Mouse (Mus musculus) brain, adult 2 months (tissue): ENCODE results near the gene Reps2.
A peak's percentile ranks its signal among the peaks of the same experiment; 100 is the strongest.

Experiments used
- DNase-seq: peaks from one replicate; pipeline ENCODE4 v3.0.0; 2011; ENCODE audit warnings: low read depth, low spot score

The Reps2 gene

DNA sequence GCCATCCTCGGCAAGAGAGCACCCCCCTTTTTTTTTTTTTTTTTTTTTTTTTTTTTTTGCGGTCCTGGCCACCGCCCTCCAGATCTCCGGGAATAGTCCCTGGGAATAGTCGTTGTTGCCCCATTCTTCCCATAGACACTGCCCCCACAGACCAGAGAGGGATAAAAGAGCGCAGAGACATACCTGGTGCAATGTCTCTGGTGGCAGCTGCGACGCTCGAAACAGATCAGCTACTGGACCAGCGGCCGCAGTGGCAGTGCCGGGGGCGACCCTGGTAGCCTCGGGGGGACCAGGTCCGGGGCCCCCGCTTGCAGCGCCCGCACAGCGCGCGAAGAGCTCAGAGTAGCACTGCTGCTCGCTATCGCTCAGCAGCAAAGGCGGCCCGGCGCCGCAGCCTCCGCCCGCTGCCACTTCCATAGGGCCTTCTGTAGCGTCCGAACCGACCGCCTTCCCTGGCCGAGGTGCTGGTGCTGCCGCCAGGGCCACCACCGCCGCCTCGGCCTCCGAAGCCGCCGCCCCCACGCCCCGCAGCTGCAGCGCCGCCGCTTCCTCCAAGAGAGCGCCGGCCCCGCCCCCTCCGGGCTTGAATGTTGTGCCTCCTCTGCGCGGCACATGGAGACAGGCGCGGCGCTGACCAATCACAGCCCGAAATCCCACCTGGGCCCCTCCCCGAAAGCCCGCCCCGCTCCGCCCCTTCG is at the start of gene Reps2:
Gene Reps2, minus strand, starts transcription at position 559 of the 698 bp plus-strand sequence.
- peak; percentile 88 for DNase-seq

DNA sequence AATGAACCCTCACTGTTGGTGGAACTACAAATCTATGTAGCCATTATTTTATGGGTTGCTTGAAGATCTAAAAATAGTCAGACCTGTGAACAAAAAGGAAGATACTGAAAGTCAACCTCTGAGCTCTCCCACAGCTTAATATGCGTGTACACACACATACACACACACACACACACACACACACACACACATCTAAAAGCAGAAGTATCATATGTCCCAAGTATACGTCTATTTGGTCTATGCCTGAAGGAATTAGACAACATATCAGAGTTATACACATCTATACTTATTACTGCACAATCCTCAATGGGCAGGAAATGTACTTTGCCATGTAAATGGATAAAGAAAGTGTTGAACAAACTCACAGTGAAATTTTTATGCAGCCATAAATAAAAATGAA is 47.8 kb upstream of the Reps2 start:
- no peak for DNase-seq

DNA sequence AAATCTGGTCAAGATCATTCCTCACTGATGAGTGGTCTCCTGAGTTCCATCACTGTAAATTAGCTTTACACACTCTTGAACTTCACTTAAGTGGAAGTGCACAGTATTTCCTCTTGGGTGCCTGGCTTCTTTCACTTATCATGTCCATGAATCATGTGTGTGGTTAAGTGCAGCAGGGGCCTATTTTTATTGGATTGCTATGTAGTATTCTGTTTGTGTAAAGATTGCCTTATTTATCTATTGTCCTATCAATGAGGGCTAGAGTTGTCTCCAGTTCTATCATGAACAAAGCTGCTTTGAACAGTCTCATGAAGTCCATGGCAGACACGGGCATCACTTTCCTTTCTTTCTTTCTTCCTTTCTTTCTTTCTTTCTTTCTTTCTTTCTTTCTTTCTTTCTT is 41.9 kb upstream of the Reps2 start:
- DNase-seq: no peak

DNA sequence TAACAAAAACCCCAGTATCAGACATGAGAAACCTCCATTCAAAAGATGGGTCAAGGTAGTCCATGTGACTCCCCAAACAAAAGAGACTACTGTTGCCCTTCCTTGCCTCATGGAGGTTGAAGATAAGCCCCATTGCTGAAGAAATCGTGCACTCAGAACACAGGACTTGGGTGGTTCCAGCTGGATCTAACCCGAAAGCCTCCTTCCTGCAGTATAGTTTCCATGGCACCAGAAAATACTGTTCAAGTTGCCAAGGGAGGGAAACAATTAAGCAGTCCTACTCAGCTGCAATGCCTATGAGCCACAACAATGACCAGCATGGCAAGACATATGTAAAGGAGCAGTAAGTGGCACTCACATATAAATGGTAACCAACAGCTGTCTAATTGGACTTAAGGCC is 36.1 kb upstream of the Reps2 start:
- peak; percentile 8 for DNase-seq

DNA sequence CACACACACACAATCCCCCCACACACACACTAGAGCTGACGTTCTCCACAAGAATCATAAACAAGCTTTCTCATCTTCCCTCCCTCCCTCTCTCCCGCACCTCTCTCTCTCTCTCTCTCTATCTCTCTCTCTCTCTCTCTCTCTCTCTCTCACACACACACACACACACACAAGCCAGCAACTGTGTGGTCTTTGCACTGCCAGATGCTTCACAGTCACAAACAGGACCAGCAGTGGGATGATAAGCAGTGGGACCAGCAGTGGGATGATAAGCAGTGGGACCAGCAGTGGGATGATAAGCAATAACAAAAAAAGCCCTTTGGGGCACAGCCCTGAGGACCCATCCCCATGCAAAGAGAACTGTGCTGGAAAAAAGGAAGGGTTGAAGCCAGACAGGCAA is 35.4 kb upstream of the Reps2 start:
- DNase-seq: no peak

DNA sequence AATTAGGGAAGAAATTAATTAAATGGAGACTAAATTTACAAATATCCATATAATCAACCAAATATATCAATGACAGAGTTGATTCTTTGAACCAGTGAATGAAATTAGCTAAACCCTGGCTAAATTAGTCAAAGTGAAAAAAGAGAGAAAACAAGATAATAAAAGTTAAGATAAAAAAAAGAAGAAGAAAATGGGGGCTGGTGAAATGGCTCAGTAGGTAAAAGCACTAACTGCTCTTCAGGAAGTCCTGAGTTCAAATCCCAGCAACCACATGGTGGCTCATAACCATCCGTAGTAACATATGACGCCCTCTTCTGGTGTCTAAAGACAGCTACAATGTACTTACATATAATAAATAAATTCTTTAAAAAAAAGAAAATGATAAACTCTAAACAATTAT is 22.7 kb upstream of the Reps2 start:
- DNase-seq: no peak

DNA sequence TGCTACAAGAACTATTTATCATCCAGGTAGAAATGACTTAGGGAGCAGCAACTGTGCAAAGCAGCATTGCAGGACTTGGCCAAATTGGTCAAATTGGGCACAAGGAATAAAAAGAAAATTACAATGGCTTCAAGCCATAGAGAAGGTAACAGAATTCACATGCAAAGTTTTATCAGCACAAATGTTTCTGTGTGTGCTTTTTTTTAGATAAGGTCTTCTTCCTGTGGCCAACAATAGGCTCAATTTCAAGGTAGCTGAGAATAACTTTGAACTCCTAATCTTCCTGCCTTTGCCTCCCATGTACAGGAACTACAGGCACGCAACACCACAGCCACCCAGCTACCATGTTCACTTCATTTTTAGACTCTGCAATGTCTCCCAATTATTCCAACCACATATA is 16.7 kb upstream of the Reps2 start:
- no peak for DNase-seq

DNA sequence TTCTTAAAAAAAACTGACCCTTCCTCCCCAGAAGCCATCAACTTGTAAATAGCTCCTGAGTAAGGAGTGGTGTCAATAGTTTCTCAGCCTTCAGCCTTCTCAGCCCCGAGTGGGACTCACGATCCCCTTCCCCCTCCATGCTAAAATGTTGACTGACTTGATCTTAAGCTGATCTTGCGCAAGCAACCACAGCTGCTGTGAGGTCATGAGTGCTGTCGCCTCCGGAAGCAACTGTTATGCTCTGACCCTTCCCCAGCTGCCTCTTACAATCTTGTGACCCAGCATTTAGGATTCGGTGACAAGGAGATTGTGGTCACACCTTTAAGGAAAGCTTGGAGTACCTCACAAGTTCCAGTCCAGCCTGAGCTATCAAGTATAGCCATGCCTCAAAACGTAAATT is 10.1 kb upstream of the Reps2 start:
- DNase-seq: no peak

DNA sequence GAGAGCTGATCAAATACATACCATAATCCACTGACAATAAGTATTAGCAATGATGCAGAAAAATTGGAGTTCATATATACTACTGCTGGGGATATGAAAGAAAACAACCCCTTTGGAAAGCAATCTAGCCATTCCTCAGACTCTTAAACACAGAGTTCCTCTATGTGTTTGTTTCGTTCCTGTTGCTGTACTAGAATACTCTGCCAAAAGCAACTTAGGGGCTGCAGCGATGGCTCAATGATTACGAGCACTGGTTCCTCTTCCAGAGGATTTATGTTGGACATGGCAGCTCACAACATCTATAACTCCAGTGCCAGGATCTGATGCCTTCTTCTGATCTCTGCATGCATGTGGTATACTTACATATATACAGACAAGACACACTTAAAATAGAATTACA is 9.0 kb upstream of the Reps2 start:
- no peak for DNase-seq

DNA sequence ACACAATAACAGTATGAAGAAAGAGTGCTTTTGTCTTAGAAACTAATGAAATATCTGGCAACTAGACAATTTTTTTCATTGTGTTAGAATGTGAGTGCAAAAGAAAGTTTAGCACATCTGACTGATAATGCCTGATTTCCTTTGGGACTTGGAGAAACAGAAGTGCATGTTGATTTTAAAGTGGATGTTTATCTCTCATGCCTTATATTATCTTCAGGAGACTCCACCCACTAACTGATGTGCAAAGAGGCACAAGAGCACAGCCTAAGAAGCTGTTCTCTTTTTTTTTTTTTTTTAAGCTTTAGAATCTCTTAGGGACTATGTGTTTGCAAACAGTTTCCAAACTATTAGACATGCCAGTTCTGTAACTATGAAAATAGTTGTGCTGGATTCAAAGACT is 7.7 kb upstream of the Reps2 start:
- DNase-seq: no peak

DNA sequence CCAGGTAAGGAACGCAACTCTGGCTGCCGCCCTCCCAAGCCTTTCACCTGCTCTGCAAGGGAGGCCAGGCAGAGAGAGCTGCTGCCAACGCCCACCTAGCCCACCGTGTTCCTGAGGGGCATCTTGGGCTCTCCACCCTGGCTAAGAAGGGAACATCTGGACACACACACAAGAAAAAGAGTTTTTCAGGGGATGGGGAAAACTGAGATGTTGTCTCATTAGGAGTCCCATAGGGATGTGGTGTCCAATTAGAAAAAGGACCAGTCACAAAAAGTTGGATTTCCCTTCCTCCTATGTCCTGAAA is 292 bp upstream of the Reps2 start:
- DNase-seq: no peak

DNA sequence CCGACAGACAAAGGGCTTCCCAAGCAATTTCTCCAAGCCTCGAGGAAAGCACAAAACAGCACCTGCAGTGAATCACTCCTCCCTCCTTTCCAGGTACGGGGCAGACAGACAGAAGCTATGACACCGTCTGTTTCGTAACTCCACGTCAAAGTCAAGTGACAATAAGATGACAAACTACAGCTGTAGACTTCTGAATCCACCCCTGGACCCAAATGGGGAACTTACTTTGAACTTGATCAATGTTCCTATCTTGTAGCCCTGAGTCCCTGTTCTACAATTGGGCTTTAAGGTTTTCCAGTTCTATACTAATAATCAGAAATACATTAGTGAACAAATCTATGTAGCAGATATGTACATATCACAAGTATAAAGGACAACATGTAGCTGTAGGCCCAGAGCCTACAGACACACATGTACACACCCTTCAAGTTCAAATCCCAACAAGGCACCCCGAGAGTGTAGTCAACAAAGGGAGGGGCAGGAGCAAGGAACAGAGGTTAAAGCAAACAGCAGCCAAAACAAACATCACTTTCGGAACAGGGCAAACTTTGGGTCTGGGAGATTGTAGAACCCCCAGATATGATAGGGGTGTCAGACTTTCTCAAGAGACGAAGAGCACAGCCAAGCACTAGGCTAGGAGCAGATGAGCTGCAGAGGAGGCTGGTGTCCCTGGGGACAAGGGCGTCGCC is 903 bp downstream of the Reps2 start:
- DNase-seq: no peak

DNA sequence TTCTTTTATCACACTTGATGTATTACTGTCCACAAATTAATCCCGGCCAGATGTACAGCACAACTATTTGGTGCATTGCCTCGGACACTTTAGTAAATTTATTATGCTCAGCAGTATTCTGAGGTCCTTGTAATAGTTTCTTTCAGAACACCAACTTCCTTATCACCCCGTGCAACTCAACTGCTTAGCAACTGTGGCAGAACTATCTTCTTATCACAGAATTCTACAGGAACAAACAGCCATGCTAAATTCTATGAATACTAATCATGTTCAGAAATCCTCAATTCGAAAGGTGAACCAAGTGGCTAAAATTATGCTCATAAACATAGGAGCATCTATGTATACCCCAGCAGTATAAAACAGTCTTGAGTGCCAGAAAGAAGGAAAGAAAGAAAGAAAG is 1.7 kb downstream of the Reps2 start:
- DNase-seq: no peak

DNA sequence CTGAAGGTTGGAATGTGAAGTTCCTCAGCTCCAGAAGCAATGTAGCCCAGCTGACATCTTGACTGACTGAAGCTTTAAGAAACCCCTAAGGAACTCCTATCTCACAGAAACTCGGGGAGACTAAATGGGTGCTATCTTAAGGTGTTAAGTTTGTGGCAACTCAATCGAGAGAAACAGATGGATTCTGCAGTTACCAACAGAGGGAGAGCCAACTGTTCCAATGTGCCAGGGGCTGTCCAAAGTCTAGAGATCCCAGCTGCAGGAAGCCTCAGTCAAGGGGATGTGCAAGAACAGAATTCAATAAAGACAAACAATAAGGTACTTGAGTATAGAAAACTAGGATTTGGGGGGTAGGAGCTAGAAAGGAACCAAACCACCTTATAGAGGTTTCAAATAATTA is 8.3 kb downstream of the Reps2 start:
- peak; percentile 62 for DNase-seq

DNA sequence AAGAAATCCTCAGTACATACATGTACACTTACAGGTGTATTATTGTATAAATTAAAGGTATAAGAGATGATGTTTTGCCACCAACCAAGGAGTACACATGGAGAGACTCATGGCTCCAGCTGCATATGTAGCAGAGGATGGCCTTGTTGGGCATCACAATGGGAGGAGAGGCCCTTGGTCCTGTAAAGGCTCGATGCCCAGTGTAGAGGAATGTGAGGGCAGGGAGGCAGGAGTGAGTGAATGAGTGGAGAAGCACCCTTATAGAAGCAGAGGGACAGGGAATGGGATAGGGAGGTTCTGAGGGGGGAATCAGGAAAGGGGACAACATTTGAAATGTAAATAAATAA is 21.4 kb downstream of the Reps2 start:
- no peak for DNase-seq

DNA sequence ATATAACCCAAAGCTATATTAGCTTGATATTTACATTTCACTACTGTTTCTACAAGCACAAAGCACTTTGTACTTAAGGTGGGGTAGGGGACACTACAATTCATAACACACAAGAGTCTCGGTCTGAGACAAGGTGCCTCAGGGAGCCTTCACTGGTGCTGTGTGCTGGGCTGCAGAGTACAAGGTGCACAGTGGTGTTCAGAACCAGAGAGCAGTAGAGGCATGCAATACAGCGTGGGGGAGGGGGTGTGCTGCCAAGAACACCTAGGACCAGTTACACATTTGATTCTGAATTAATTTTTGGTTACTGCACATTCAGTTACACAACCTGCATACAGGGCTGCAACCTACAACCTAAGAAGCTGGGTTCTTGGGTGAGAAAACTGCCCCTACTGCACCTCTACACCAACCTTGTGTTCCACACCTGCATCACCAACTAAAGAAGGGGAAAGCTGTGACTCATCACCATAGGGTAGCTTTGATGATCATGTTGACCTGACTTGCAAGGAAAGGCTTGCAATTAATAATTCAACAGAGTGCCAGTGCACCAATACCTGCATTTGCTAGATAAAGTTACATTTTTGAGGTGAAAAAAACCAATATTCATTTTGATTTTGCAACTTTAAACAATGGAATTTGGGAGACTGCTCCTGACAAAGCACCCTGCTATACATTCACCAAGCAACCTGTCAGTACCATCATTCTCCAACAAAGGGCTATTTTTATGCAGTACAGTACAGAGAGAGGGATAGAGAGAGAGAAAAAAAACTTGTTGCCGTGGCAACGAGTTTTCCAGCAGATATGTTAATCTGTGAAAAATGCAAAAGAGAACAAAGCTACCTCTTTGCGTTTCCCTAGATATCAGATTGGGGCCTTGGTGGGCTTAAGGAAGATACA is 22.0 kb downstream of the Reps2 start:
- DNase-seq: peak; percentile 67

DNA sequence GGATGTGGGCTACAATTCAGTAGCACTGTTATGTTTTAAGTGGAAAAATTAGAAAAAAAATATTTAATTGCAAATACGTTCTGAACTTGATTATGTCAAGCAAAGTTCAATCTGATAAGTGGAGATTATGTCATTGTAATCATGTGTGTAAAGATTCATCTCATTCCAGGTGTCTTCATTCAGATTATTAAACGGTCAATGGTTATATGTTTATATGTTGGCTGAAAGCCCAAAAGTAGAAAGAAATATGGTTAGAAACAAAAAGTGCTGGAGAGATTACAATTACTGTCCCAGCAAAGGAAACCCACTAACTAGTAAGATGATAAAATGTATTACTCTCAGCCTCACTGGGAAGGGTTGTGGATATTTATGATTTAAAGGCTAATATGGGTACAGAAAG is 23.7 kb downstream of the Reps2 start:
- no peak for DNase-seq

DNA sequence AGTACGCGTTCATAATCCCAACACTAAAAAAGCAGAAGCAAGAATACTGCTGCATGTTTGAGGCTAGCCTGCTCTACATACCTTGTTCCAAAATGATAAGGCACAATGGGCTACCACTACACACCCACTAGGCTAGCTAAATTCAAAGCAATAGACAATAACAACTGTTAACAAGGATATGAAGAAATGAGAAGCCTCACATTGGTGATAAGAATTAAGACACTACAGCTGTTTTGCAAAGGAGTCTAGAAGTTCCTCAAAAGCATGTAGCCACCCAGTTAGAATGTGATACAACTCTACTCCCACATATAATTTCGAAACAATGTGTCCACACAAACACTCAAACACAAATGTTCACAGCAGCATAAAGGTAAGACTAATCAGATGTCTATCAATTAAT is 24.9 kb downstream of the Reps2 start:
- DNase-seq: no peak

DNA sequence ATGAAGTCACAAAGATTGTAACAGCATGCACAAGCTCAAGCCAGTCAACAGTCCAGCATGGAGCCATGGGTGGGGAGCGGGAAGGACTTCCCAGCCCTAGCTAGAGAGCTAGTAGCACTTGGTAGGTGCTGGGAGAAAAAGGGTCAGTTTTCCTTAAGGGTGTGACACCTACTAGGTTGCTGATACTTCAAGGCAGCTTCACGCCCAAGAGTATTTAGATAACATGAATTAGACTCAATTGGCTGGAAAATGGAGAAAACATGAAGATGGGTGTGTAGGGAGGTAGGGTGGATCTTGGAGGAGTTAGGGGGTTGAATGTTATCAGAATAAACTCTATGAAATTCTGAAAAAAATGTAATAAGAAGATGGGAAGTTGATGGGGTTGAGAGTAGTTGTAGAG is 37.3 kb downstream of the Reps2 start:
- no peak for DNase-seq

DNA sequence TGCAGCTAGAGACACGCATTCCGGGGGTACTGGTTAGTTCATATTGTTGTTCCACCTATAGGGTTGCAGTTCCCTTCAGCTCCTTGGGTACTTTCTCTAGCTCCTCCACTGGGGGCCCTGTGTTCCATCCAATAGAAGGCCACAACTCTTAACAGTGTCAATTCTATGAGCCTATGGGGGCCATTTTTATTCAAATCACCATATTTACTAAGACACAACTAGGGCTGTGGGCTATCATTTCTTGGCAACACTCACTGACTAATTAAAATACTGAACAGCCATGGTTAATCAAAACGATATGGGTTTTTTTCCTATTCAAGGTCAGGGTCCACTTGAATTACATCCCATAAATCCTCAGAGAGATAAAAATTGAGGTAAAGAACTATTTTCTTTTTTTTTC is 43.8 kb downstream of the Reps2 start:
- DNase-seq: no peak

DNA sequence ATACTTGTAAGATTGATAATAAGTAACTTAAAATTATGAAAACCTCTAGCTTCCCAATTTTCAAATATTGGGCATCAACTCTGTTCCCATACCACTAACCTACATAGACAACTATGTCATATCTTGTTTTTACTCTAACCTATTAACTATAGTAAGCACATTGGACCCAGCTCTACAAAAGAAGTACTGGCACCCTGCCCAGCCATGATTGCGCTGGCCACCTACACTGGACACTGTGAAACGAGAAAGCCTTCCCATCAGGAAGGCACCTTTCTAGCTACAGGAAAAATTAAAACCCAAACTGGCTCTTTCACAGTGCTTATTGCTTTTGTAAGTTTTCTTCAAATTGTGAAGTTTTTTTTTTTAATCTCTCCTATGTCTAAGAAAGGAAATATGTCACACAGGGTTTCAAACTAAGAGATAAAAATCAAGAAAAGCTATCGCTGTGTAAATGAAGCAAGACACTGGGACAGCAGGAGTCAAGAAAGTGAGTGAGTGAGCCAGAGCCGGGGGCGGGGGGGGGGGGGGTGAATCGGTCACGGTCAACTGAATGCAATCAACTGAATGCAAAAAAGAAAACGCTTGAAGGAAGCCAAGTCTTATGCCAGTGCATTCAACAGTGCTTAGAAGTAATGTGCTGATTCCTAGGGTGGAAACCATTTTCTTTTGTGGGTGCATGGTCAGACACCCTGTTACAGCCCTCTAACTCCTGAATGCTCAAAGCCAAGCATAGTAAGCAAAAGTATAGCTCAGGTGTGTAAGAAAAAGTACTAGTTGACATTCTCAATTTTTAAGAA is 52.2 kb downstream of the Reps2 start:
- DNase-seq: peak; percentile 75

DNA sequence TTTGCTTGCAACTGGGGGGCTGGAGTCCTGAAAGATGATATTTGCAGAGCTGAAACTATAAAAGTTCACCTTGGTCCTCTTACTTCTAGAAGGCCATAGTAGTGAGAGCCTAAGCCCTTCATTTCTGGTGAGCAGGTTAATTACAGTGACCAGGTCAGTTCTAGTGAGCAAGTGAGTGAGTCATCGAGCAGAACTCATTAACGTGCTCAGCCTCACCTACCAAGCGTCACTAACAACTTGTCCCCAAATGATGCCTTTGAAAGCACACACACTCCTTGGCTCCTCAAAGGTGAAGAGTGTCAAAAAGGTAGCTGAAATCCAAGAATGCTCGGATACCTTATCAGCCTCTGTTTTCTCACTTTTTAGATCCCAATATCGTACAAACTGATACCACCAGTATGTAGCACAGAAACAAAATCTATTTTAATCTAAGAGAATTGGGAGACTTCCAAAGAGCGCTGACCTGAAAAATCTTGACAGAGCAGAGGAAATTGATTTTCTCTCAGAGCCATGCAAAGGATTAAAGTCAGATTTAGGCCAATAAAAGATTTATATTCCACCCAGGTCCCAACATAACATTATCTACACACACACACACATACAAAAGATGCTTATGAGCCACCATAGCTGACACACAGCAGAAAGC is 53.2 kb downstream of the Reps2 start:
- DNase-seq: peak; percentile 68
